Mouse (Mus musculus): ENCODE measurements around the gene Sema4g.

The Sema4g gene

DNA sequence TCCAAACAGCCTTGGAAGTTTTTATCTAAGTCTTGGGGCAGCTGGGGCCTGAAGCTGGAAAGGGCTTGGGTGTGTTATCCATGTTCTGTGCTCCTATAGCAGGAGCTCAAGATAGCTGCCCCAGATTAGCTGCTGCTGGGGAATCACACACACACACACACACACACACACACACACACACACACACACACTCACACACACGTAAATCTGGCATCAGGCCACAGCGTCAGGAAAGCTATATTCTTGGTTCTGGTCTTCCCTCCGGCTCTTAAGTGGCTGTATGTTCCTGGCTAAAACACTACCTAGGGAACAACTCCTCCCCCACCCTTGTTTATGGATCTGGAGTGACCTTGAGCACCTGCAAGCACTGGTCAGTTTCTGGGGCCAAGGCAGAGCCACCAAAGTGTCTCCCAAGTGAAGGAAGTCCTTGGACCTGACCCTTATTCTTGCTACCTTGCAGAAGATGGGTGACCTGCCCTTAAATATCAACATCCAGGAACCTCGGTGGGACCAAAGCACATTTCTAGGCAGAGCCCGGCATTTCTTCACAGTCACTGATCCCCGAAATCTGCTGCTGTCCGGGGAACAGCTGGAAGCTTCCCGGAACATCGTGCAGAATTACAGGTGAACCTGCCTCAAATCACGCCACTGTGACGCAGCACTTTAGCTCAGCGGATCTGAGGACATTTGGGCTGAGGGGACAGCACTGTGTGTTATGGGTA lies 59.9 kb downstream of the Sema4g start:
- in situ Hi-C loops (cut with MboI): no loop called here

DNA sequence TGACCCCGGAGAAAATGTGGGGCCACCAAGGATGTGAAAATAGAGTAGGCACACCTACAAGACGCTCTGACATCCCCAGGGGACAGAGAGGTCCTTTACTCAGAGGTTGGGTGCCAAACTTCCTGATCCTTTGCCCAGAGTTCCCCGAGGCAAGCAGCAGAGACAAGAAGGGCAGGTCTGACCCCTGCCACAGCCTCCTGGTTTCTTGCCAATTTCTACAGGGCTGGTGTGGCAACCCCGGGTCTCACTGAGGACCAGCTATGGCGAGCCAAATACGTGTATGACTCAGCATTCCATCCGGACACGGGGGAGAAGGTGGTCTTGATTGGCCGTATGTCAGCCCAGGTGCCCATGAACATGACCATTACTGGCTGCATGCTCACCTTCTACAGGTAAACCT lies 60.6 kb downstream of the Sema4g start:
- in situ Hi-C loops (cut with MboI): no loop called here
